Mouse (Mus musculus): ENCODE data around the gene Myrfl. TPM values are rescaled to one million over a fixed set of nuclear protein-coding genes. Genes with fewer than 3 reads are reported as not detected.
A peak's percentile ranks its signal among the peaks of the same experiment; 100 is the strongest.

Myrfl gene
- polyA plus RNA-seq, 1 experiment from 2014 or later, result 7.3 TPM

DNA sequence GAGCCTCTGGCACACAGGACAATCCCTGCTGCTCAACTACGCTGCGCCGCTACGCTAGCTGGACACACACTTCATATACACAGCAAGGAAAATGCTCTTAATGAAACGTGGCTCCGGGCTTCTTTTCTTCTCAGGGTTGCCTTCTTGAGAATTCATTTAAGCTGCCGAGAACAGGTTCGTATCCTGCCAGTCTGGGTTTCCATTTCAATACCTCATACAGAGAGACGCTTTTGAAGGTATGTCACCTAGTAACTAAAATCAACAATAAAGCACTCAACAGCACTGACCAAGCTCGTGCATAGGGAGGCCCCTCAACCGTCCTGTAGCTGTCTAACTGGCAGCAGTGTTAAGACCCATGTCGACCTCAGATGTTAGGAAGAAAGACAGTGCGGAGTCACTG lies 35.7 kb upstream of the Myrfl start:
- TF ChIP-seq CTCF (IDR thresholded peaks at IDR 0.05; ENCODE audit: low read depth), result no peak
- Histone ChIP-seq H3K27me3 (replicated peaks; ENCODE audit: control insufficient read depth, insufficient read depth, low read length) (no peaks in the 10 kb centered on the region), H3K36me3 (ENCODE audit: control insufficient read depth, insufficient read depth) (peaks cover 31% of the 10 kb centered on the region), H3K4me3 (ENCODE audit: low read depth, low read length) (no peak overlapping the region), H3K9me3 (ENCODE audit: control insufficient read depth) (no peaks in the 10 kb centered on the region), H3K9ac (ENCODE audit: low read depth, low read length) (no peak overlapping the region), H3K27ac (ENCODE audit: low read depth, low read length) (no peak overlapping the region), H3K4me1 (replicated peaks; ENCODE audit: control insufficient read depth, insufficient read depth, low read length) (no peaks in the 10 kb centered on the region), H3K4me2 (replicated peaks; ENCODE audit: low read depth) (no peak overlapping the region)
- WGBS, result 86% methylated on average over 13 of the region's 13 CpGs
- ATAC-seq, result no peak

DNA sequence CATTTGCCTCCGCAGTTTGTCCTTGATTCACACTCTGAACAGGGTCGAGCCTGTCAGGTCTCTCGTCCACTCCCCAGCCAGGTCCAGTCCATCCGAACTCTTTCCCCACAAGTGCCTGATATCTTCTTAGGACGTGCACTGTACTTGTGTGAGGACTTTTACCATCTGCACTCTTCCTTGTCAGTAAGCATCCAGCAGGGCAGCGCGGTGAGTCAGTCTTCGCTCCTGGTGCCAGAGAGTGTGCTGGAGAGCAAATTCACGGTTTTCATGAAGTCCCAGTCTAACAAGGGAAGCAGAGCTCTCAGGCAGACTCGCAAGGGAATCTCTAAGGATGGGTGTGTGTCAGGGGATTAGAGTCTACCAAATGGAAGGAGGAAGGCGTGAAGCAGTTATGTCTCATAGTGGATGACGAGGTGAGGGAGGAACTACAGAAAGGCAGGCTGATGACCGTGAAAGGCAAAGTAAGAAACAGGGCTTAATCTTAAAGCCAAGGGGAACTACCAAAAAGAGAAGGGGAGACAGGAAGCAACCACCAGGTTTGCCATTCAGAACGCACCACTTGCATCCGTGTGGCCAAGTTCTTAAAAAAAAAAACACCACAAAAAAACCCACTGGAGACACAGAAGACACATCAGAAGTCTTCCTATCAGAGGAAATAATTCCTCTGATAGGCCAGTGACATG lies 34.9 kb upstream of the Myrfl start:
- no peak overlapping the region for H3K9ac ChIP-seq (ENCODE audit: low read depth, low read length)
- no peak for ATAC-seq
- H3K27me3 ChIP-seq (replicated peaks; ENCODE audit: control insufficient read depth, insufficient read depth, low read length), result no peaks in the 10 kb centered on the region
- no peak overlapping the region for H3K4me2 ChIP-seq (replicated peaks; ENCODE audit: low read depth)
- WGBS, result 86% methylated on average over 15 of the region's 15 CpGs
- H3K4me1 ChIP-seq (replicated peaks; ENCODE audit: control insufficient read depth, insufficient read depth, low read length), result no peaks in the 10 kb centered on the region
- no peak overlapping the region for H3K4me3 ChIP-seq (ENCODE audit: low read depth, low read length)
- no peak overlapping the region for H3K27ac ChIP-seq (ENCODE audit: low read depth, low read length)
- TF ChIP-seq CTCF (IDR thresholded peaks at IDR 0.05; ENCODE audit: low read depth), result no peak
- H3K9me3 ChIP-seq (ENCODE audit: control insufficient read depth), result no peaks in the 10 kb centered on the region
- peaks cover 30% of the 10 kb centered on the region for H3K36me3 ChIP-seq (ENCODE audit: control insufficient read depth, insufficient read depth)

- H3K9me3 ChIP-seq (ENCODE audit: control insufficient read depth), result no peaks in the 10 kb centered on the region
- H3K4me1 ChIP-seq (replicated peaks; ENCODE audit: control insufficient read depth, insufficient read depth, low read length), result no peaks in the 10 kb centered on the region
- no peak overlapping the region for H3K27ac ChIP-seq (ENCODE audit: low read depth, low read length)
- H3K27me3 ChIP-seq (replicated peaks; ENCODE audit: control insufficient read depth, insufficient read depth, low read length), result no peaks in the 10 kb centered on the region
- no peak for ATAC-seq
- H3K4me2 ChIP-seq (replicated peaks; ENCODE audit: low read depth), result no peak overlapping the region
- H3K4me3 ChIP-seq (ENCODE audit: low read depth, low read length), result no peak overlapping the region
- 65% methylated on average over 6 of the region's 7 CpGs for WGBS
- no peak for TF ChIP-seq CTCF (IDR thresholded peaks at IDR 0.05; ENCODE audit: low read depth)
- H3K36me3 ChIP-seq (ENCODE audit: control insufficient read depth, insufficient read depth), result peaks cover 31% of the 10 kb centered on the region
- H3K9ac ChIP-seq (ENCODE audit: low read depth, low read length), result no peak overlapping the region
Observed at GRCm38 (mm10) chr10:116930936-116931335, 34.2 kb upstream of the Myrfl start.

GRCm38 (mm10) chr10:116930506-116930905 lies 33.8 kb upstream of the Myrfl start:
- TF ChIP-seq CTCF (IDR thresholded peaks at IDR 0.05; ENCODE audit: low read depth), result no peak
- peak; percentile 25; the same call in 1 of the 2 replicates for ATAC-seq
- no peak overlapping the region for H3K4me3 ChIP-seq (ENCODE audit: low read depth, low read length)
- H3K27ac ChIP-seq (ENCODE audit: low read depth, low read length), result no peak overlapping the region
- no peaks in the 10 kb centered on the region for H3K9me3 ChIP-seq (ENCODE audit: control insufficient read depth)
- H3K4me1 ChIP-seq (replicated peaks; ENCODE audit: control insufficient read depth, insufficient read depth, low read length), result no peaks in the 10 kb centered on the region
- no peaks in the 10 kb centered on the region for H3K27me3 ChIP-seq (replicated peaks; ENCODE audit: control insufficient read depth, insufficient read depth, low read length)
- WGBS, result 63% methylated on average over 7 of the region's 7 CpGs
- no peak overlapping the region for H3K4me2 ChIP-seq (replicated peaks; ENCODE audit: low read depth)
- H3K9ac ChIP-seq (ENCODE audit: low read depth, low read length), result no peak overlapping the region
- H3K36me3 ChIP-seq (ENCODE audit: control insufficient read depth, insufficient read depth), result peaks cover 32% of the 10 kb centered on the region

DNA sequence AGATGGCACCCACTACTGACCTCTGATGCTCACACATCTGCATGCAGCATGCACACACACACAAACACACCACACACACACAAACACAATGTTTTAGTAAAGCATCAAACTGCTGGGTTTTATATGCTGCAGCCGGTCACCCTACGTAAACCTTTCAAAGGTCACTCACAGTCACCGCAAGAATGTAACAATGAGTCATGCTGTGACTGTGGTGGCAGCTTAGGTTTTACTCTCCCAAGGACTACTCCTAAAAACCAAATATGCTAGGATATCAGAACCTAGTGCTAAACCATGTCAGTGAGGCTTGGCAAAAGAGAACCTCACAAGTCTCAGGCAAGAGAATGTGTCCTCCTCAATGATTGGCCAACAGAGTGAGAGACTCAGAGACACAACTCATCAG lies 32.1 kb upstream of the Myrfl start:
- Histone ChIP-seq H3K36me3 (ENCODE audit: control insufficient read depth, insufficient read depth) (peaks cover 42% of the 10 kb centered on the region), H3K4me3 (ENCODE audit: low read depth, low read length) (no peak overlapping the region), H3K4me1 (replicated peaks; ENCODE audit: control insufficient read depth, insufficient read depth, low read length) (no peaks in the 10 kb centered on the region), H3K4me2 (replicated peaks; ENCODE audit: low read depth) (no peak overlapping the region), H3K27me3 (replicated peaks; ENCODE audit: control insufficient read depth, insufficient read depth, low read length) (no peaks in the 10 kb centered on the region), H3K27ac (ENCODE audit: low read depth, low read length) (no peak overlapping the region), H3K9me3 (ENCODE audit: control insufficient read depth) (no peaks in the 10 kb centered on the region), H3K9ac (ENCODE audit: low read depth, low read length) (no peak overlapping the region)
- no peak for TF ChIP-seq CTCF (IDR thresholded peaks at IDR 0.05; ENCODE audit: low read depth)
- ATAC-seq, result no peak
- WGBS, result 59% methylated on average over 3 of the region's 3 CpGs

DNA sequence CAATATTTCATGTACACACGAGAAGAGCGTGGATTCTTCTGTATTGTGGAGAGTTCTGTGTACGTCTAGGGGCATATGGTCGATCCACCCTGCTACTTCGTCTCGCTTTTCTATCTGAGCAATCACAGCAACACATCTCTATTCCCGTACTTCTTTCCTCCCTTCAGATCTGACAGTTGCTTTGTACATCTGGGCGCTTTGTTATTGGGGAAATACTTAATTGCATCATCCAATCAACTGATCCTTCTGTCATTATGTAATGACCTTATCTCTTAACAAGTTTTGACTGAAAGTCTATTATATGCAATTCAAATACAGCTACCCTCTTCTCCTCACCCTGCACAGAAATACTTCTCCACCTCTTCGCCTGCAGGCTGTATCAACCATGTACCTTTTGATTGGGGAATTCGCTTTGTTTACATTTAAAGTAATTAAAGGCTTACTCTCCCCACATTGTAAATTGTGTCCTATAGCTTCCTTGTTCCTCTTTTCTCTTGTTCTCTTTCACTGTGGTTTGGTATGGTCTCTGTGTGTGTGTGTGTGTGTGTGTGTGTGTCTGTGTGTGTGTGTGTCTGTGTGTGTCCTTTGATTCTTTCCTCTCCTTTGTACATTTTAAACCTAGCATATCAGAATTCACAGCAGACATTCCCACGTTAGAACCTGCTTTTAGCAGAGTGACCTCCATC lies 29.9 kb upstream of the Myrfl start:
- no peaks in the 10 kb centered on the region for H3K9me3 ChIP-seq (ENCODE audit: control insufficient read depth)
- no peak overlapping the region for H3K4me2 ChIP-seq (replicated peaks; ENCODE audit: low read depth)
- no peaks in the 10 kb centered on the region for H3K27me3 ChIP-seq (replicated peaks; ENCODE audit: control insufficient read depth, insufficient read depth, low read length)
- H3K27ac ChIP-seq (ENCODE audit: low read depth, low read length), result no peak overlapping the region
- H3K4me3 ChIP-seq (ENCODE audit: low read depth, low read length), result no peak overlapping the region
- H3K4me1 ChIP-seq (replicated peaks; ENCODE audit: control insufficient read depth, insufficient read depth, low read length), result no peaks in the 10 kb centered on the region
- no peak for ATAC-seq
- peaks cover 51% of the 10 kb centered on the region for H3K36me3 ChIP-seq (ENCODE audit: control insufficient read depth, insufficient read depth)
- 82% methylated on average over 11 of the region's 11 CpGs for whole genome bisulfite sequencing
- H3K9ac ChIP-seq (ENCODE audit: low read depth, low read length), result no peak overlapping the region
- TF ChIP-seq CTCF (IDR thresholded peaks at IDR 0.05; ENCODE audit: low read depth), result no peak

All from intestine, postnatal 0 days (tissue).